Mouse (Mus musculus) neural tube, embryonic 11.5 days (tissue): ENCODE measurements around the gene Kcnmb1. TPM values are rescaled to one million over a fixed set of nuclear protein-coding genes. Genes with fewer than 3 reads are reported as not detected.
A peak's percentile ranks its signal among the peaks of the same experiment; 100 is the strongest.

Experiments used
- ATAC-seq: fragments of 200-750 bp; cut with Nextera tagmentation; 2 replicates; pipeline ENCODE4 v1.8.0; 2017; ENCODE audit warnings: moderate number of reproducible peaks, mild to moderate bottlenecking, moderate TSS enrichment, moderate library complexity; ENCODE audit not compliant: insufficient read depth, low FRiP score, low TSS enrichment
- DNase-seq: peaks from one replicate; pipeline ENCODE4 v3.0.0-alpha.2; 2015; ENCODE audit warnings: low spot score
- H3K27ac ChIP-seq: fragments of 300-500 bp; sonication (generic); 2 replicates; pipeline ENCODE4 v1.5.1; 2014; ENCODE audit warnings: low read depth, mild to moderate bottlenecking, low read length
- H3K27me3 ChIP-seq: fragments of 300-500 bp; sonication (generic); 2 replicates; pipeline ENCODE4 v1.6.1; 2014; ENCODE audit warnings: mild to moderate bottlenecking, low read length, mixed read lengths; ENCODE audit not compliant: control insufficient read depth, insufficient read depth
- H3K36me3 ChIP-seq: fragments of 300-500 bp; sonication (generic); 2 replicates; pipeline ENCODE4 v1.6.1; 2014; ENCODE audit warnings: mild to moderate bottlenecking, low read length, moderate library complexity, mixed read lengths; ENCODE audit not compliant: control insufficient read depth, insufficient read depth
- H3K4me1 ChIP-seq: fragments of 300-500 bp; sonication (generic); 2 replicates; pipeline ENCODE4 v1.6.1; 2014; ENCODE audit warnings: low read length, mixed read lengths; ENCODE audit not compliant: control insufficient read depth, insufficient read depth
- H3K4me2 ChIP-seq: fragments of 300-500 bp; sonication (generic); 2 replicates; pipeline ENCODE4 v1.6.1; 2014; ENCODE audit warnings: low read depth, mild to moderate bottlenecking, moderate library complexity
- H3K4me3 ChIP-seq: fragments of 300-500 bp; sonication (generic); 2 replicates; pipeline ENCODE4 v1.5.1; 2014; ENCODE audit warnings: low read depth, low read length
- H3K9ac ChIP-seq: fragments of 300-500 bp; sonication (generic); 2 replicates; pipeline ENCODE4 v1.6.1; 2014; ENCODE audit warnings: mild to moderate bottlenecking, low read length
- H3K9me3 ChIP-seq: fragments of 300-500 bp; sonication (generic); 2 replicates; pipeline ENCODE4 v1.6.1; 2016; ENCODE audit warnings: low read length; ENCODE audit not compliant: control insufficient read depth
- WGBS: fragments of 180-500 bp; shearing (Covaris S2); extraction: QIAGEN DNeasy Blood & Tissue Kit; methylation state at CpG from one replicate; pipeline ENCODE4 v1.1.7; 2014; 5-methylcytosine and 5-hydroxymethylcytosine counted together
- polyA plus RNA-seq: library from polyadenylated mRNA; unstranded; fragments of >200 nt; fragmentation: Nextera tagmentation; extraction: Ambion mirVana; gene quantifications from 2 replicates; pipeline ENCODE4 v1.2.1, GENCODE M21; 2014

The Kcnmb1 gene
- polyA plus RNA-seq, 1 experiment from 2014 or later = 0.17 TPM

- ATAC-seq (no peak), DNase-seq (peak; percentile 63)
- Histone ChIP-seq H3K4me3 (no peak overlapping the region), H3K9me3 (no peaks in the 10 kb centered on the region), H3K4me2 (no peak overlapping the region), H3K27me3 (no peaks in the 10 kb centered on the region), H3K36me3 (no peaks in the 10 kb centered on the region), H3K27ac (no peak overlapping the region), H3K4me1 (no peaks in the 10 kb centered on the region), H3K9ac (no peak overlapping the region)
- WGBS = 9% methylated on average over 5 of the region's 5 CpGs
These were observed 39.3 kb downstream of the Kcnmb1 start for GRCm38 (mm10) chr11:34001938-34002592.

- DNase-seq = no peak
- WGBS = 76% methylated on average over 5 of the region's 5 CpGs
- no peaks in the 10 kb centered on the region for H3K4me1 ChIP-seq
These were observed 39.8 kb downstream of the Kcnmb1 start for GRCm38 (mm10) chr11:34002593-34002965.

GRCm38 (mm10) chr11:34007616-34008015 is 44.8 kb downstream of the Kcnmb1 start:
- Histone ChIP-seq H3K36me3 (no peaks in the 10 kb centered on the region), H3K27me3 (no peaks in the 10 kb centered on the region), H3K9me3 (no peaks in the 10 kb centered on the region), H3K9ac (no peak overlapping the region), H3K4me3 (no peak overlapping the region), H3K4me2 (no peak overlapping the region), H3K27ac (no peak overlapping the region), H3K4me1 (no peaks in the 10 kb centered on the region)
- ATAC-seq (no peak), DNase-seq (no peak)
- WGBS = 97% methylated on average over 2 of the region's 2 CpGs

More at GRCm38 (mm10) chr11:34002593-34002965, 39.8 kb downstream of the Kcnmb1 start:
- no peak overlapping the region for H3K4me3 ChIP-seq
- H3K27me3 ChIP-seq = no peaks in the 10 kb centered on the region
- H3K9me3 ChIP-seq = no peaks in the 10 kb centered on the region
- H3K9ac ChIP-seq = no peak overlapping the region
- ATAC-seq = no peak
- no peak overlapping the region for H3K27ac ChIP-seq
- H3K36me3 ChIP-seq = no peaks in the 10 kb centered on the region
- H3K4me2 ChIP-seq = no peak overlapping the region

- H3K4me3 ChIP-seq = no peak overlapping the region
These were observed 45.4 kb downstream of the Kcnmb1 start for GRCm38 (mm10) chr11:34008214-34008613.

GRCm38 (mm10) chr11:34008702-34009101 is 45.9 kb downstream of the Kcnmb1 start:
- peak; percentile 44 for DNase-seq
- Histone ChIP-seq H3K4me2 (no peak overlapping the region), H3K36me3 (no peaks in the 10 kb centered on the region), H3K4me3 (no peak overlapping the region), H3K27ac (no peak overlapping the region), H3K4me1 (no peaks in the 10 kb centered on the region), H3K9ac (no peak overlapping the region), H3K9me3 (no peaks in the 10 kb centered on the region), H3K27me3 (no peaks in the 10 kb centered on the region)
- ATAC-seq = no peak
- 58% methylated on average over 9 of the region's 9 CpGs for WGBS

More at GRCm38 (mm10) chr11:34008214-34008613, 45.4 kb downstream of the Kcnmb1 start:
- Histone ChIP-seq H3K36me3 (no peaks in the 10 kb centered on the region), H3K27ac (no peak overlapping the region), H3K4me2 (no peak overlapping the region), H3K9ac (no peak overlapping the region), H3K9me3 (no peaks in the 10 kb centered on the region), H3K27me3 (no peaks in the 10 kb centered on the region), H3K4me1 (no peaks in the 10 kb centered on the region)
- 93% methylated on average over 11 of the region's 11 CpGs for WGBS
- ATAC-seq = no peak
- DNase-seq = no peak

- ATAC-seq (no peak), DNase-seq (no peak)
- Histone ChIP-seq H3K4me3 (no peak overlapping the region), H3K27ac (no peak overlapping the region), H3K9me3 (no peaks in the 10 kb centered on the region), H3K36me3 (no peaks in the 10 kb centered on the region), H3K9ac (no peak overlapping the region), H3K4me1 (no peaks in the 10 kb centered on the region), H3K4me2 (no peak overlapping the region), H3K27me3 (no peaks in the 10 kb centered on the region)
- 77% methylated on average over 12 of the region's 12 CpGs for WGBS
These were observed 46.7 kb downstream of the Kcnmb1 start for GRCm38 (mm10) chr11:34009316-34010087.

GRCm38 (mm10) chr11:34010133-34010858 is 47.5 kb downstream of the Kcnmb1 start:
- no peak overlapping the region for H3K4me2 ChIP-seq
- 67% methylated on average over 7 of the region's 7 CpGs for WGBS
- ATAC-seq = no peak

GRCm38 (mm10) chr11:34010859-34011172 is 48.0 kb downstream of the Kcnmb1 start:
- WGBS = 77% methylated on average over 4 of the region's 4 CpGs
- Histone ChIP-seq H3K9me3 (no peaks in the 10 kb centered on the region), H3K9ac (no peak overlapping the region), H3K4me3 (no peak overlapping the region), H3K4me1 (no peaks in the 10 kb centered on the region), H3K27me3 (no peaks in the 10 kb centered on the region), H3K4me2 (no peak overlapping the region), H3K36me3 (no peaks in the 10 kb centered on the region), H3K27ac (no peak overlapping the region)
- no peak for ATAC-seq
- DNase-seq = no peak

More at GRCm38 (mm10) chr11:34010133-34010858, 47.5 kb downstream of the Kcnmb1 start:
- Histone ChIP-seq H3K9me3 (no peaks in the 10 kb centered on the region), H3K27me3 (no peaks in the 10 kb centered on the region), H3K27ac (no peak overlapping the region), H3K36me3 (no peaks in the 10 kb centered on the region), H3K9ac (no peak overlapping the region), H3K4me3 (no peak overlapping the region), H3K4me1 (no peaks in the 10 kb centered on the region)
- DNase-seq = no peak
